Mouse (Mus musculus) Muller cell, postnatal 12 days (primary cell): ENCODE measurements around the gene Ecel1.

Source experiments
- DNase-seq: peaks from one replicate; pipeline ENCODE4 v3.0.0-alpha.2; 2015; ENCODE audit errors: inconsistent ontology term

The Ecel1 gene

DNA sequence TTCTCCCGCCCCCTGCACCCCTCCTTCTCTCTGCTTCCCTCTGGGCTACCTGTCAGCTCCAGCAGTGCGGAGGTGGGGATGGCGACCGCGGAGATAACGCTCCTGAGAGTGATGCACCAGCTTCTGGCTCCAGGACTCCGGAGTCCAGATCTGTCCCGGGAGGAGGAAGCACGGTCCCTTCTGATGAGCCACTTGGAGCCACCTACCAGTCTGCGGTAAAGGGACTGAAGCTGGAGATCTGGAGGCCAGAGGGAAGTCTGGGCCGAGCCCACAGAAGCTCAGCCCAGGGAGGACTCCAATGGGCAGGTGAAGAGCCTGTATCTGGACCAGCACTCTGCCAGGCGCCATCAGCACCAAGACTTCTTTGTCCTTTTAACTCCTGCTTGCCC, at the start of gene Ecel1:
Ecel1 (minus strand) TSS at position 323 of the 389 bp plus-strand sequence.
- no peak for DNase-seq

DNA sequence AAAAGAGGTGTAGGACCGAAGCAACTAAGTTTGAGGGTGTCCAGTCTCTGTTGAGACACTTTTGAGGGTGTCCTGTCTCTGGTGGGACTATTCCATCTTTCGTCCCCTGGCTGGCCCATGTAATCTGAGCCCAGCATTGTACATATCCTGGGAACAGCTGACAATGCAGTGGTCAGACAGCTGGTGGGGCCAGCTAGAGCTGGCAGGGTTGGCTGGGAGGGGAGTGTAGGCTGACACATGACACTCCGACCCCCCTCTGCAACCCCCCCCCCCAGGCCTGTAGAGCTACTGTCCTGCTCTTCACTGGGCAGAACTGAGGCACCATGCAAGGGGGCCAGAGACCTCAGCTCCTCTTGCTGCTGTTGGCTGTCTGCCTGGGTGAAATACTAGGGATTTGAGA, 49.2 kb upstream of the Ecel1 start:
- DNase-seq, result no peak

DNA sequence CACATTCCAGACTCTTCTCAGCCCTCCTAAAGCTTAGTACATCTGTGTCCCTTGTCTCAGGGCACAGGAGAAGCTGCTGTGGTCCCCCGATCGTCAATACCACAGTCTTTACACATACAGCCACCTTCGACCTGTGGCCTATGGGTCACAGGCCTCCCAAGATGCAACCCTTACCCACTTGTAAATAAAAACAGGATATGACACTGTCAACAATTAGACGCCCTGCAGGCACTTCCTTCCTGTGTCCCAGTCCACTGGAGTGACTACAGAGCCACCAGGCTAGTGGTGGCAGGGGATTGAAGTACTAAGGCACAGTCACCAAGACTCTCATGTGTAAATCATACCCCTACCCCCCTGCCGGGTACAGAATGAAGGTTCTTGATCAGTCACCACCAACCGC, 48.7 kb upstream of the Ecel1 start:
- no peak for DNase-seq

DNA sequence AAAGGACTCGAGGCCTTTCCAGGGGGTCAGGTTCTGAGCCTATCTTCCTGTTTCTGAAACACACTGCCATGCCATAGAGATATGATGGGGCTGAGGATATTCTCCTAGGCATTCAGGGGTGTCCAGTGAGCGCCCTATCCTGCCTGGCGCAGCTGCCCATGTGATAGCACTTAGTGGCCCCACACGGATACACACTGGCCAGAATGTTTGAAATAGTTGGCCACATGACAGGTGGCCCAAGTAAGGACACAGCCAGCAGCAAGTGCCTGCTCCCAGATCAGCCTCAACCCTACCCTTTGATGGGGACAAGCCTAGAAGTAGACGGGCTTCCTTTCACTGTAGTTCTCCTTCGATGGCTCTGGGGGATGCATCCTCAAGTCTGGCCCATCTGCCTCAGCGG, 48.1 kb upstream of the Ecel1 start, which contains the start of gene Chrng:
Chrng (plus strand) TSS at position 193 of the 400 bp plus-strand sequence.
- DNase-seq, result no peak

DNA sequence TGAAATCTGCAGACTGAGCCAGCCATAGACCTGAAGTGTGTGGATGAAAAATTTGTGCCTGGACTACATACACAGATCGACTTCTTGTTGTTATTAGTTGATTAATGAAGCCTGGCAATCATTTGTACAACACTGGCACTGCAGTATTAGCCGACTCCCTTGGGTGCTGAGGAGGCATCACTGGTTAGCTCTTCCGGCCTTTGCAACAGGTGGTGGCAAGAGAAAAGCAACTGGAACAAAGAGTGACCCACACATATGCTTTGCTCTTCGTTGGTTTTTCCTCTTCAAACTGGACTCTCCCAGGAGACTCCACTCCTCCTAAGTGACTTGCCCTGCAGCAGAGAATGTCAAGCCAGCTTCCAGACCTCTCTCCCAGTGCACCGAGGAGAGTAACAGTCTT, 47.5 kb upstream of the Ecel1 start:
- no peak for DNase-seq

DNA sequence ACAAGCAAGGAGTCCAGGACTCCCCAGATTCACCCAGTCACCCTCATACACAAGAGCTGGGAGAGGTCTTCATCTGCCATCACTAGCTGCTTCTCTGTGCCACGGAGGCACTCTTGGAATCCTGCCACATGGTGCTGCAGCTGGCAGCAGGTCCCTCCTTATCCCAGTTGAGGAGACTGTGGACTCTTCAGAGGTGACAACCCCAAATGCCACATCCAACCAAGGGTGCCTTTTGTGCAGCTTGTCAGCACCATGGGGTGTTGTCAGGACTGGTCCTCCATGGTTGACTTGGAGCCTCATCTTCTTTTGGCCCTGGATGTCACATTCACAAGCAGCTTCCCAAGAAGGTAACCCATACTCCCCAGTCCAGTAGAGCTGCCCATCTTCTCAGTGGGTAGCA, 45.5 kb upstream of the Ecel1 start:
- DNase-seq, result no peak

DNA sequence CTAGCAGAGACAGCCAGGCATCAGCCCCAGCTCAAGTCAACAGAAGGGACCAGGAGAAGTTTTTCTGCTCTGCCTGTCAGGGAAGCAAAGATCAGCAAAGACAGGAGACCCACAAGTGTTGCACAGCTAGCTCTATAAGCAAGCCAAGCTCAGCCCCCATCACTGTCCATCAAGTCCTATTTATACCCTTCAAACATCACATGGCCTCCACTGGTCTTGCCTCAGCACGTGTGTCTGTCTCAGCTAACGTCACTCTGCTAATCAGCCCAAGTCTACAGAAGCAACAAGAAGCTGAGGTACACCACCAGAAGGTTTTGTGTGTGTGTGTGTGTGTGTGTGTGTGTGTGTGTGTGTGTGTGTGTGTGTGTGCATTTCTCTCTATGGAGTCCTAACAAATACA, 44.5 kb upstream of the Ecel1 start:
- no peak for DNase-seq

DNA sequence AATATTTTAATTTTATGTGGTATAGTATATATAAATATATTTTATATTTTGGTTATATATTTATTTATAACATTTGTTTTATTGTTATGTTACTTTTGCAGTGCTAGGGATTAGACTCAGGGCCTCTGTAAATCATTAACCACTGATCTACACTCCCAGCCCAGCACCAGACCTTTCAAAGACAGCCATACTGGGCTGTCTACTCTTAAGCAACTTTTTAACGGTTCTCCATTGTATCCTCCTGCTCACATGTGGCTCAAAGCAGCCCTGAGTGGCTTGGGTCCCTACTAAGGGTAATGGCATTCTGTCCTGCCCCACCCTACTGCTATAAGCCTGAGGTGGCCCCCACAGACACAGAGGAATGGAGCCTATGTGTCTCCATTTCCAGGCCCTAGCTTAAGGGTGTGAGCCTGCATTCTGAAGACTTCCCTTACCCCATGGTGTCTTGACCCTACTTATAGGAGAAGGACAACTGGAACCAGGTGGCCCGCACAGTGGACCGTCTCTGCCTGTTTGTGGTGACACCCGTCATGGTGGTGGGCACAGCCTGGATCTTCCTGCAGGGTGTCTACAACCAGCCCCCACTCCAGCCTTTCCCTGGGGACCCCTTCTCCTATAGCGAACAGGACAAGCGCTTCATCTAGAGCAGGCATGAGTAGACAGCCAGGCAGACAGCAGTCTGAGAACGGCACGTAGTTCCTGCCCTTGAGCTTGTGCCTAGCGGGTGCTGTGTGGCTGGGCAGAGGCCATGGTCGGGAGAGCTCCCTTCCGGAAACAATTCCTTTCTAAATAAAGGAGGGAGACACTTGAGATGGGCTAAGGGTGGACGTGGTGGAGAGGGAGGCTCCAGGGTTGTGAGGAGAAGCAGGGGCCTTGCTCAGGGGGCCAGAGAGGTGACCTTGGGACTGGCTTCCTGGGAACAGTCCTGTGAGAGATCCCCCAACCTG, 42.1 kb upstream of the Ecel1 start:
- DNase-seq, result no peak

DNA sequence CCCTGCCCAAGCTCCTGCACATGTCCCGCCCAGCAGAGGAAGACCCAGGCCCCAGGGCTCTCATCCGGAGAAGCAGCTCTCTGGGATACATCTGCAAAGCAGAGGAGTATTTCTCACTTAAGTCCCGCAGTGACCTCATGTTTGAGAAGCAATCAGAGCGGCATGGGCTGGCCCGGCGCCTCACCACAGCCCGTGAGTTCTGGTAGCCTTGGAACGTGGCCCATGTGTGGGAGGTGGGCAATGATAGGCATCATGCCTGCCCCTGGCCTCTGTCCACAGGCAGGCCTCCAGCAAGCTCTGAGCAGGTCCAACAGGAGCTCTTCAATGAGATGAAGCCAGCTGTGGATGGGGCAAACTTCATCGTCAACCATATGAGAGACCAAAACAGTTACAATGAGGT, 41.0 kb upstream of the Ecel1 start:
- peak; percentile 80 for DNase-seq

DNA sequence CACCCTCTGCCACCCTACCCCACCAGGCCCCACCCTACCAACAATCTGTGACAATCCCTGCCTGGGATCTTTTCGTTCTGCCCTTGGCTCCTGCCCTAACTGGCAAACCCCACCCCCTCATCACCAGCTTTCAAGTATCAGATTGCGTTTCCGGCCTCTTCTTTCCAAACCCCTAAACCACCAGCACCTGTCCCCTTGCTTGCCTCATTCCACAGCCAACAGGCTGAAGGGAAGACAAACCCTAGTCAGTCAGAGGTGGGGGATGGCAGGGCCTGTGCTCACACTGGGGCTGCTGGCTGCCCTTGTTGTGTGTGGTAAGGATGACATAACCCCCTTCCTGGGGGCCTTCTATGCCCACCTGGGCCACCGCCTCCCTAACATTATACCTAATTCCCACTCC, 34.1 kb upstream of the Ecel1 start, which contains the start of gene Chrnd:
Chrnd (plus strand) TSS at position 179 of the 400 bp plus-strand sequence.
- DNase-seq, result no peak

DNA sequence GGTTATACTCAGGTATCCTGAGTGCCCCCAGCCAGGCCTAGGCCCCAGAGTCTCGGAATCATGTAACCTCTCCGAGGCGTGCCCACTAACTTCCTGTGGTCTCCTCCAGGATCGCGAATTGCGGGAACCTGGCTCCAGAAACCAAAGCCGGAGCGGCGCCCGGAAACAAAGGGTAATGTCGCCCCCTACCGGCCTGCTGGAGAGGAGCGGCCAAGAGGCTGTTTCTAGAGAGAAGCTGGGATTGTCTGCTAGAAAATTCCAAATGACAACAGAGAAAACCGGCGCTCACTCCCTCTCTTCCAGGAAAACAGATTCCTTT, 30.7 kb upstream of the Ecel1 start:
- DNase-seq, result peak; percentile 82

DNA sequence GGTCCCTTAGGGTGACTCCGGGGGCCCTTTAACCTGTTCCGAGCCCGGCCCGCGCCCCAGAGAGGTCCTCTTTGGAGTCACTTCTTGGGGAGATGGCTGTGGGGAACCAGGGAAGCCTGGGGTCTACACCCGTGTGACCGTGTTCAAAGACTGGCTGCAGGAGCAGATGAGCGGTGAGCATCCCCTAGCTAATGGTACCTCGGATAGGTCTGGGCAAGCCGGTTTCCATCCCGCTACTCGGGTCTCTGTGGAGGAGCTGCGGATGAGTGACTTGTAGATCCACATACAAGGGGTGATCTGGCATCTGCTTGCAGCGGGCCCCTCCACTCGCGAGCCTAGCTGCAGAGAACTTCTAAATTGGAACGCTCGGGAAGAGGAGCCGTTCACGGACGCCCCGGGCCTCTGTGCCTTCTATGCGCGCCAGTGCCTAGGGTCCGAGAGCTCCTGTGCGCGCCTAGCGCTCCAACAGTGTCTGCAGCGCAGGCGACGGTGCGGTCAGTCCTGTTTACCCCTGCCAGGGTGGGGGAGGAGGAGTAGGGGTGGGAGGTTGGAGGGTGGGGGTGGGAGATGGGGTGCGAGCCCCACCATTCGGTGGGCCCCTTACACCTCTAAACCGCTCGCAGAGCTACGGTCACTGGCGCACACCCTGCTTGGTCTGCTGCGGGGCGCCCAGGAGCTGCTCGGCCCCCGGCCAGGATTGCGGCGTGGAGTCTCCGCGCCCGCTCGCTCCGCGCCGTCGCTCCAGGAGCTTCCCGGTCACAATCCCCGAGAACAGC, 30.1 kb upstream of the Ecel1 start:
- no peak for DNase-seq

DNA sequence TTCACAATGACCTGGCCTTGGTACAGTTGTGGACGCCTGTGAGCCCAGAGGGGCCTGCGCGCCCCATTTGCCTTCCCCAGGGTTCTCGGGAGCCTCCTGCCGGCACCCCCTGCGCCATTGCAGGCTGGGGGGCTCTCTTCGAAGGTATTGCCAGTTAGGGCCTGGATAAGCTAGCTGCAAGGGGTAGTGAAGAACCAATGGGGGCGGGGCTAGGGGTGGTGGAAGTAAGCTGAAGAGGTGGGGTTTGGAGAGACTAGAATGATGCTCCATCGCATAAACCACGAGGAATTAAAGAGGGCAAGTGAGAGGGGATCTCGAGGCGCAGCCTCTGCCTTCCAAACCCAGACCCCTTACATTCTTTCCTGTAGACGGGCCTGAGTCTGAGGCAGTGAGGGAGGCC, 29.2 kb upstream of the Ecel1 start:
- no peak for DNase-seq

DNA sequence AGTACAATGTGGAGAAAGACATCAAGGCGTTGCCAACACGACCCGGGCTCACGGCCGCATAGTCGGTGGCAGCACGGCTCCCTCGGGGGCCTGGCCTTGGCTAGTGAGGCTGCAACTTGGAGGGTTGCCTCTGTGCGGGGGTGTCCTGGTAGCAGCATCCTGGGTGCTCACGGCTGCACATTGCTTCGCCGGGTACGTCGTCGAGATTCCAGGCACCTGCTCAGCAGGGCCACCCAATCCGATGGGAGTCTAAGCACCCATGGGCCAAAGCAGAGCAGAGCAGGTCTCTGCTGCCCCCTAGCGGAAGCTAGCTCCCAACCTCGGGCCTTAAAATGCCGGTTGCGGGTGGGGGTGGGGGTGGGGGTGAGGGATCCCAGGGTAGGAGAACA, 28.4 kb upstream of the Ecel1 start:
- peak; percentile 61 for DNase-seq

DNA sequence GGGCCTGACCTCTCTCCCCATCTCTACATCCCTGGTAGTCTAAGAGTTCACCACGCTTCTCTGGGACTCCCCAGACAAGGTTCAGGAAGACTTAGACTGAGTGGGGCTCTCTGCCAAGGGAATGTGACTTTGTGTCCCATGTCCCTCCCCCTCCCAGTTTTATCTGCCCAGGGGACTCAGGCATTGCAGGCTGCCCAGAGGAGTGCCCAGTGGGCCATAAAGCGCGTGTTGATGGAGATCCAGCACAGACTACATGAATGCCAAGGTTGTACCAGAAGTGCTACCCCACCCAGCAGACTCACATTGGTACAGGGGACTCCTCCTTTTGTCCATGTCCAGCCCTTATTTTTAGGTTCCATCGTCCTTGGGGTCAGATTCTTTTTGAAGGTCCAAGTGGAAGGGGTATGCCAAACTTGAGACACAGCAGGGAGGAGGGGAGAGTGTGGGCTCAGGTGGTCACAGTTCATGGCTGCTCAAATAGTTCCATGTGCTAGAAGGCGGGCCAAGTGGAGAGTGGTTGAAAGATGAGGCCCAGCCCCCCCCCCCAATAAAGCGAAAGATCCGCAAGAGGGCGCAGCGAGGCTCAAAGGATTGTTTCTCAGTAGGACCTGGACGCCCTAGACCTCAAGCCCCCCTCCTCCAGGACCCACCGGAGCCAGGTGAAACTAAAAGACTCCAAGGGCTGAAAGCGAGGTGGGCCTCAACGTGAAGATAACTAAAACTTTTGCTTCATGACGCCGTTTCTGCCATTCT, 27.9 kb upstream of the Ecel1 start:
- no peak for DNase-seq

DNA sequence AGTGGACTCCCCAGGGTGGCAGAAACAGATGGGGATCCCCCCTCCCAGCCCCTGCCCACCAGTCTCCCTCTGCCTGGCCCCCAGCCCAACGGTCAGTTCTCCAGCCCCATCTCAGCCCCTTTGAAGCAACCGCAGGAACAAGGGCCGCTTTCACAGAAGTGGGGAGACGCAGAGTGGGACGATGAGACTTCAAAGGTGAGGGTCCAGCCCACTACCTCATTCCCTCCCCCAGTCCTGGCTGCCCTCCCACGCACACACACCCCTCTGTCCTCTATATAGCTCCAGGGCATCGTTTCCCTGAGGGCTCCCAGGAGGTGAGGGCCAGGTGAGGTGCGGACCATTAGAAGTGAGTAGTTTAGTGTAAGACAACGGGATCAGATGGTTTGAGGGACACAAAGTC, 26.7 kb upstream of the Ecel1 start, which contains the start of gene Prss56:
Prss56 (plus strand) TSS at position 301 of the 400 bp plus-strand sequence.
- DNase-seq, result no peak

DNA sequence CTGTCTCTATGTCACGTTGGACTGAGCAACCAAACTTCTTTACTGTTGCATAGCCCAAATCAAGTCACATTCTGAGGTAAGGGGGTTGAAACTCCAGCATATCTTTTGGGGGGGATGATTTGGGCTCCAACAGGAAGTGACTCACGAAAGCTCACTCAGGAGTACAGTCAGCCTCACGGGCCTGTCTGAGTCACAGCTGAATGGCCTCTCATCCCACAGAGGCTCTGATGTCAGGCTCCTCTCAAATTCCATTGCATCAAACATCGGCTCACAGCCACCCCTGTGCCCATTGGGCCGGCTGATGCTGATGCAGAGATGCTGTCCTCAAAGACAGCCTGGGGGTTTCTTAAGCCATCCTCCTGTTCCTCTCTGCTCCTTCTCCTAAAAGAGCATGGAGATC, 24.6 kb upstream of the Ecel1 start:
- peak; percentile 90 for DNase-seq

DNA sequence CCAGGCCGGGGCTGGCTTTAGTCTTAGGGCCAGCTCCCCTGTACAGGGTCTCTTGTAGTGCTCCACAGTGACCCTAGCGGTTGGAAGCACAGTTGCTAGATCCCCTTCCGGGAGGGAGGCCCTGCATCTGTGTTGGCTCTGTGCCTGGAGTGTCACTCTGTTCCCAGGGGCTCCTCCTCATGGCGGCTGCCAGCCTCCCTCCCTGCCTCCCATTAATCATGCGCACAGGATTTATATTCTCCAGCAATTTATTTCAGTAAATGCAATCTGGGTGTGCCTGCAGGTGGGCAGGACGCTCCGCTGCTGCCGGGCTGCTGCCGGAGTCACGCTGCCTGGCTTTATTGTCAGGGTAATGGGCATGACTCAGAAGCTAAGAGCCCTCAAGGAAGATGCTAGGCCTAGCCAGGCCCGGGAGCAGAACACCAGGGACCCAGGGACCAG, 19.6 kb upstream of the Ecel1 start:
- peak; percentile 73 for DNase-seq

DNA sequence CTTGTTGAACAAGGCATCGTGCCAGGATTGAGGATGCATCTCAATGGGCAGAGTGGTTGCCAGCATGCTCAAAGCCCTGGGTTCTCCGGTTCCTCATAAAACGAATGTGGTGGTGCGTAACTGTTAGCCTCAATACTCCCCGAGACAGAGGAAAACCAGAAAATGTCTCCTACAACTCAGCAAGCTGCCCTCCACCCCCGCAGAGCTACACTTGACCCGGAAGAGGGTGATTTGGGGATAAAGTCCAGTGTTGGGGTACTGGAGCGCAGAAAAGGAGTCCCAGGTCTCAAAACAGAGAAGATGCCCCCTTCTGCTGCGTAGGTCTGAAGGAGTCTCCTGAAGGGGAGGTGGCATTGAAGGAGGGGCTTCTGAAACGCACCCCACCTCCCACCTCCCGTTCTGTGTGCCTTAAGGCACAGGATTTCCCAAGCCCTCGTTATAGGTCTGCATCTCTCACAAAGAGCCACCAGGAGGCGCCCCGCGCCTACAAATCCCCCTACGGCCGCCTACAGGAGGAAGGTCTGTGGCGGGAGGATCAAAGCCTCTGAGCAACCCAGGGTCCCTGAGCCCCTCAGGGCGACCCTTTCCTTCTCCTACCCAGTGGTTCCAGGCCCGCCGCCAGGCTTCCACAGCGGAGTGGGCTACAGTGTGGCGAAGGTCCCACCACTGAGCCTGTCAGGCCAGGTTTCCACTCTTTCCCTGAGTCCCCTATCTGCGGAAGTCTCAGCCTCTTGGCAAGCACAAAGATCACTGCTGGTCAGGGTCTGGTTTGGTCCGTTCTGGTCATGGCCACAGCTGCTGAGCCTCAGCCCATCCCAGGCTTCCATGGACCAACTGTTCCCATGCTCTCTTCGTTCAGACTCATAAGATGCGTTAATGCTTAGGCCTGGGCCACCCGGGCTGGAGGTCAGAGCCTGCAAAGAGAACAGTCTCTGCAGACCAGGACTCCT, 18.0 kb upstream of the Ecel1 start:
- peak; percentile 83 for DNase-seq

DNA sequence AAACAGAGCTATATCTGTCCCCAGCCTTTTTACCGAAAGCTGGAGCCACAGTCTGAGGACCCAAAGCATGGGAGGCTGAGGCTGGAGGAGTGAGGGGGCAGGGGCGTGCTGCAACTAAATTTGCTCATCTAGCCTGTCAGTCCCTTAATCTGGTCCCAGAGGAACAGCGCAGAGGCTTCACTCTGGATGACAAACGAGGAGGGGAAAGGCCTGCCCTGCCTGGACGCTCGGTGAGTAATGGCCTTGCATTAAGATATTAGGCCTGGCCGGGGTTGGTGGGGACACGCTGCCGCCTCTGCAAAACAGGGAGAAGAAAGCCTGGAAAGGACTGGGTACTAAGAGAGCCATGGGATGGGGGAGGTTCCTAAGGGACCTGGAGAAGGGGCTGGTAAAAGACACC, 16.0 kb upstream of the Ecel1 start:
- no peak for DNase-seq

DNA sequence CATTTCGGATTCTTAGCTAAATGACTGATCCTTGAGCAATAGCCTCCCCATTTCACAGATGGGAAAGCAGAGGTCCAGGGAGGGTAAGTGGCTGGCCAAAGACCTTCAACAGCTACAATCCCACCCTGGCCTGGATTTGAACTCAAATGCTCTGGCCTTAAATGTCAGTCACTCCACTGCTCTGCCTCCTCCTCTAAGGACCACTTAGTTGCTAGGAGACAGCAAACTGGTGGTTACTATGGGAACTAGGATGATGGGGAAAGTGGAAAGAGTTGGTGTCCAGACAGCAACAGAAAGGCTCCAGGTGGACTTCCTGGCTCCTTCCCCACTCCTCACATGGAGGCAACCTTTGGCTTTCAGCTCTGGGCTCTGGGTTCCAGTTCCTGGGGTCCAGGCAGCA, 15.0 kb upstream of the Ecel1 start:
- DNase-seq, result no peak
